Mouse (Mus musculus) cerebellum, adult 8-10 months (tissue): ENCODE measurements around the gene Neurog3.

ENCODE experiments used
- DNase-seq: peaks from one replicate; pipeline ENCODE4 v3.0.0; 2022

Gene Neurog3

DNA sequence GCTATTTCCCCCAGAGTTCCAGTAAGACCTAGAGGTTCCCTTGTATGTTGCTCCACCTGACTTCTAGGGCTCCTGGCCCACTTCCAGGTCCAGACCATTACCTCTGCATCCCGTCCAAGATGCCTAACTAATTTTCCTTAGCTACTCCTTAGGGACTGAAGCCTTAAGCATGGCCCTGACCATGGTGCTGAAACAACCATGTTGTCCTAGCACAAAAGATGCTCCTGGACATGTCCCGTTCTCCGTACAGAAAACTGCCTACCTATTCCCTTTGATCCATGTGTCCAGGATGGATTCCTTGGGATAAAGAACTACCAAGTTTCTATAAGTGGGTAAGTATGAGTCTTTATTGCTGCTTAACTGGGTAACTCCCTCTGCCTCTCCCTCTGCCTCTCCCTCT lies 5.2 kb downstream of the Neurog3 start:
- DNase-seq: no peak

DNA sequence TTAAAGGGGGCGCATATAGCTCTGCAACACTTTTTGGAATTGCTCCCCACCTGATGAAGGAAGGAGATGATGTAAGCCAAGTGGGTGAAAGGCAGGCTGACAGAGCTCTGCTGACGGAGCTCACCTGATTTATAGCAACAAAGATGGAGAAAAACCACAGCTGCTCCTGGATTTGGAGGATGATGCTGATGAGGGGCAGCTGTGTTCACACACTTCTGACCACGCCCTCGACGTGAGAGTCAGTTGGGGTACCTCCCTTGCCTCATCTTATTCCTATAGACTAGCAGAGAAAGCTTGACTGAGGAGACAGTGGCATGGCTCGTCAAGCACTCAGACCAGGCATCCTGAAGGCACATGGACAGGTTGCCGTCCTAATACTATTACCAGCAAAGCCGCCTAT lies 10.9 kb downstream of the Neurog3 start, which contains the start of gene Fam241b:
TSS of gene Fam241b (minus strand) at position 101 of the 400 bp plus-strand sequence.
- DNase-seq: no peak

DNA sequence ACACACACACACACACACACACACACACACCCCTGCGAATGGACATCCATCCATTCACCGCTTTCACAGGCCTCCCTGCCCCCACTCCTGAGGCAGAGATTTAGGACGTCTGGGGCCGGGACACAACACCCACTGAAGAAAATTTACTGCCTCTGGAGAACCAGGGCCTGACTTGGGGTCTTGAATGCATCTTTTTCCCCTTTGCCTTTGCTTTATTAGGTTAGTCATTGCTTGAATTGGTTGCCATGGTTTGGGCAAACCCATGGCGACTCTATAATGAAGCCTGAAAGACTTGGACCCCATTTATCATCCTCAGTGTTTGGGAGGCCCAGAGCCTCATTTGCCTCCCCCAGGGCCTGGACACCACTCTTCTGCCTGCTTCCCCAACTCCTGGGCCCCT lies 13.1 kb downstream of the Neurog3 start:
- no peak for DNase-seq

DNA sequence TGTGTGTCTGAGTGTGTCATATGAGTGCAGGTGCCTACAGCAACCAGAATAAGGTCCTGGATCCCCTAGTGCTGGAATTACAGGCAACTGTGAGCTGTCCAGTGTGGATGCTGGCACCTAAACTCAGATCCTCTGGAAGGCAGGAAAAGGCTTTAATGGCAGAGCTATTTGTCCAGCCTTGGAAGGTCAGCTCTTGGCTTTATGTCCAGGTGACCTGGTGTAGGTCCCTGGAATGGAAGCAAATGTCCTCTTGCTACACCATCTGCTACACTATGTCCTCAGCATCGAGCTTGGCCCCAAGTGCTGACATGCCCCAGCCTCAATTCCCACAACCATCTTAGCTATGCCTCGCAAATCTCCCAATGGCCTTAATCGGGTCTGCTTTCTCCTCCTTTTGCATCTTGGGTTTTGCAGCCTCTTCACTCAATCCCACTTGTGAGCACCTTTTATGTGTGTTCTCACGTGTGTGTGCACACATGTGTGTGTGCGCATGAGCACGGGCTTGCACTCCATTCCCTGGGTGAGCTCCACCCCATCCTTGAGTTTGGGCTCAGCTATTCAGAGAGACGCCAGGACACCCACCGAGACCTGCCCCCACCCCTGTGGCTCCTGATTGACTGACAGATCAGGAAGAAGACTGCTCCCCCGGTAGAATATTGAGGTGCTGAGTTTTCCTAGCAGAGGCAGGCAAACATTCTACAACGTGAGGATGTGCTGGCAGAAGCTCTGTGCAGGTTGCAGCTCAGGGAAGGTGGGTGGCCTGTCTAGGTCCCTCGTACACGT lies 14.8 kb downstream of the Neurog3 start:
- DNase-seq: peak; percentile 15

GRCm38 (mm10) chr10:62149929-62150328 lies 17.0 kb downstream of the Neurog3 start:
- DNase-seq: no peak

DNA sequence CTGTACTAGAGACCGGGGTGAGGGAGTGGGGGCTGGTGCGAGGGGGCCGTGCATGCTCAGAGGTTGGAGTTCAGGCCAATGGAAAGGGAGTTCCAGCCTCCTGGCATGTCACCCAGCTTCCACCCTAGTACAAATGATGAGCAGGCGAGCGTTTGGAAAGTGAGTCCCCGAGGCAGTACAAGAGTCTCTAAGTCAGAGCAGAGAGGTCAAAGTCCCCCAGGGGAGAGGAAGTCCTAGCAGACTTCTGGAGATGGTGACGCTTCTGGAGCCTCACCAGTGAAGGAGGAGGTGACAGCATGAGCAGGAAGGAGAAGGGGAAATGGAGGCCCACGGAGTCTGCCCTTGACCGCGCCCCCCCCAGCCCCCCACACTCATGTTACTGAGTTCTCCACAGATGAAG lies 29.5 kb downstream of the Neurog3 start:
- no peak for DNase-seq

- DNase-seq: no peak
These were observed 40.1 kb downstream of the Neurog3 start for GRCm38 (mm10) chr10:62172841-62173553.

DNA sequence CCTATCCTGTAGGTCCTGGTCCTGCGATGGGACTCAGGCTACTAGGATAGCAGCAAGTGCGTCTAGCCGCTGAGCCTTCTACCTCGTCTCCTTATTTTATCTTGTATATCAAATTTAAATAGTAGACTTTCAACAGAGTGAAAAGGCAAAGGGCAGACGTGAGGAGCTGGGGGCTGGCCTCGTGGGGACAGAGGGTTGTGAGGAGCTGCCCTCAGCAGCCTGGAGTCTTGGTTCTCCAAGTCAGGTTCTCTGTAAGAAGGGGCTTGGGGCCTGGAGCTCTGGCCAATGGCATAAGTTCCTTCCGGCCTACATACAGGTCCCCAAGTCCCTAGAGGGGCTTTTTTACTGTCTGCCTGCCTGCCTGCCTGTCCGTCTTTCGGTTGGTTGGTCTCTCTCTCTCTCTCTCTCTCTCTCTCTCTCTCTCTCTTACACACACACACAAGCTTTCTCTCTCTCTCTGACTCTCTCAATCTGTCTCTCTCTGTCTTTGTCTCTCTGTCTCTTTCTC lies 41.1 kb downstream of the Neurog3 start:
- DNase-seq: no peak

GRCm38 (mm10) chr10:62174533-62175313 lies 41.8 kb downstream of the Neurog3 start:
- no peak for DNase-seq

DNA sequence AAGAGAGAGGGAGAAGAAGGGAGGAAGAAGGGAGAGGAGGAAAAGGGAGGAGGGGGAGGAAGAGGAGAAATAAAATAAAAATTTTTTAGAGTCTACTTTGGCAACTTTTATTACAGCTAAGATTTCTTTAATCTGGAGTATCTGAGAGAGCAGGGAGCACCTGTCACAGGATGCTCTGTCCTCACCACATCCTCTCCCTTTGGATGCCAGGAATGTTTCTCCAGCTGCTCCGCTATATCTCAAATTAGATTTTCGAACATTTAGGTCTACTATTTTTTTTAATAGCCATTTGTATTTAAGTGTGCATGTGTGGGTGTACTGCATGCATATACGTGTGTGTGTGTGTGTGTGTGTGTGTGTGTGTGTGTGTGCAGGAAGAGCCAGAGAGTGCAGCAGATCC lies 47.1 kb downstream of the Neurog3 start:
- no peak for DNase-seq

GRCm38 (mm10) chr10:62181701-62182100 lies 48.8 kb downstream of the Neurog3 start:
- peak; percentile 58 for DNase-seq

- no peak for DNase-seq
These were observed 49.7 kb downstream of the Neurog3 start for GRCm38 (mm10) chr10:62182471-62183014.

- DNase-seq: peak; percentile 99
These were observed 50.2 kb downstream of the Neurog3 start for GRCm38 (mm10) chr10:62183053-62183452.
